Mouse (Mus musculus): ENCODE results near the gene Mon2. TPM values are rescaled to one million over a fixed set of nuclear protein-coding genes. Genes with fewer than 3 reads are reported as not detected.
A peak's percentile ranks its signal among the peaks of the same experiment; 100 is the strongest.

Mon2 gene
- polyA plus RNA-seq, 1 experiment: 85.9 TPM

GRCm38 (mm10) chr10:123101303-123101702 lies 25.0 kb upstream of the Mon2 start:
- H3K27ac ChIP-seq (ENCODE audit: insufficient read depth, low read depth, low read length): no peak overlapping the region
- H3K4me3 ChIP-seq (ENCODE audit: insufficient read depth, low read length): no peak overlapping the region
- H3K4me1 ChIP-seq (ENCODE audit: control insufficient read depth, insufficient read depth, low read length): peaks cover 8% of the 10 kb centered on the region
- TF ChIP-seq POLR2A (IDR thresholded peaks at IDR 0.05; ENCODE audit: borderline replicate concordance, low read depth, low read length) (no peak), CTCF (IDR thresholded peaks at IDR 0.05; ENCODE audit: low read depth, low read length) (no peak)

- H3K27ac ChIP-seq (ENCODE audit: insufficient read depth, low read depth, low read length): no peak overlapping the region
- no peak overlapping the region for H3K4me3 ChIP-seq (ENCODE audit: insufficient read depth, low read length)
- peaks cover 8% of the 10 kb centered on the region for H3K4me1 ChIP-seq (ENCODE audit: control insufficient read depth, insufficient read depth, low read length)
- TF ChIP-seq CTCF (IDR thresholded peaks at IDR 0.05; ENCODE audit: low read depth, low read length) (no peak), POLR2A (IDR thresholded peaks at IDR 0.05; ENCODE audit: borderline replicate concordance, low read depth, low read length) (no peak)
These were observed 24.3 kb upstream of the Mon2 start for GRCm38 (mm10) chr10:123100584-123100983.

DNA sequence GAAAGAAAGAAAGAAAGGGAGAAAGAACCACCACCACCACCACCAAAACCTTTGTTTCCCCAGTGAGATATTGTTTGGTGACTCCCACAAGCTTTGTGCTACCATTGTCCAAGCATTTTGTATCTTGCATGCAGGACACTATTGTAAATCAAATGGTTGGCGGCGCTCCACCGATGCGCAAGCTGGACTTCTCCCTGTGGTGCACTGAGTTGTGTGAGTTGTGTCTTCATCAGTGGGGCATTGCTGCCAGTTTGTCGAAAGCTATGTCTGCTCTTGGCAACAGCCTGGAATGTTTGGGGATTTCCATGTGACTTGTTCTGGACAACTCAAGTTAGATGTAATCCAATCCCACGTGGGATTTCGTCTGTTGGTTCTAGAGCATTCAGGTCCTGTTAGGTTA lies 18.2 kb upstream of the Mon2 start:
- Histone ChIP-seq H3K27ac (ENCODE audit: insufficient read depth, low read depth, low read length) (no peak overlapping the region), H3K4me1 (ENCODE audit: control insufficient read depth, insufficient read depth, low read length) (0 out of 2 replicates have a peak, but pooled peaks cover 2% of the 10 kb centered on the region), H3K4me3 (ENCODE audit: insufficient read depth, low read length) (no peak overlapping the region)
- TF ChIP-seq POLR2A (IDR thresholded peaks at IDR 0.05; ENCODE audit: borderline replicate concordance, low read depth, low read length) (no peak), CTCF (IDR thresholded peaks at IDR 0.05; ENCODE audit: low read depth, low read length) (no peak)

DNA sequence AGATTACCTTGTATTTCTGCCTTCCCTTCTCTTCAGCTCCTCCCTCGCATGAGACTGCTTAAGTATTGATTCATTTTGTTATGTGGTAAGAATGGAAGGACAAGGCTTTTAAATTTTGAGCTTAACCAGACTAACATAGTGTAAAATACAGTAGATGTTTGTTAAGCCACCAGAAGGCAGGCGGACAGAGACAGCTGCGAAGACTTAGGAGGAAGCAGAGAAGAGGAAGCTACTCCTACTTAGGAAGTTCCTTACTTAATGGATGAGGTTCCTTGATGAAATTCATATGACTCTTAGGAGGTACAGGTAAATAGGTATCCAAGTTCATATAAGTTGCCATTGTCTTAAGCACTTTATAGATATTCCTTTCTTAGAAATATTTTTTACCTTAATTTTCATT lies 16.3 kb upstream of the Mon2 start:
- Histone ChIP-seq H3K4me1 (ENCODE audit: control insufficient read depth, insufficient read depth, low read length) (0 out of 2 replicates have a peak, but pooled peaks cover 2% of the 10 kb centered on the region), H3K27ac (ENCODE audit: insufficient read depth, low read depth, low read length) (no peak overlapping the region), H3K4me3 (ENCODE audit: insufficient read depth, low read length) (no peak overlapping the region)
- no peak for TF ChIP-seq POLR2A (IDR thresholded peaks at IDR 0.05; ENCODE audit: borderline replicate concordance, low read depth, low read length)
- TF ChIP-seq CTCF (IDR thresholded peaks at IDR 0.05; ENCODE audit: low read depth, low read length): no peak

DNA sequence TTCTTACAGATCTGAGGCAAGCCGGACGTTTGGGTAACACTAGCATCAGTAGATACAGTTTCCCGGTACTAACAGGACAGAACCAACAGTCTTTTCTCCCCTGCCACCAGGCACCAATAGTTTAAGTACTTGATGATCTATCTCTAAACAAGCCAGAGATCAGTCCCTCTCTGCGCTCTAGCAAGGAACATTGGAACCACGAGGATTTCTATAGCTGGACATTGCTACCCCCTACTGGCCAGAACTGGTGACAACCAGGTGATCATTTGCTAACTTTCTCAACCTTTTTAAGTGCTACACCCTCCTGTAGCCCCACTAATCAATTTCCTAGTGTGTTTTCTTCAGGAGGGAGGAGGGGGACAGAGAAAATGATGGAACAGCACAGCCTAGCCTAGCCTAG lies 15.4 kb upstream of the Mon2 start:
- TF ChIP-seq CTCF (IDR thresholded peaks at IDR 0.05; ENCODE audit: low read depth, low read length) (no peak), POLR2A (IDR thresholded peaks at IDR 0.05; ENCODE audit: borderline replicate concordance, low read depth, low read length) (no peak)
- Histone ChIP-seq H3K4me1 (ENCODE audit: control insufficient read depth, insufficient read depth, low read length) (0 out of 2 replicates have a peak, but pooled peaks cover 2% of the 10 kb centered on the region), H3K27ac (ENCODE audit: insufficient read depth, low read depth, low read length) (no peak overlapping the region), H3K4me3 (ENCODE audit: insufficient read depth, low read length) (no peak overlapping the region)

- Histone ChIP-seq H3K4me3 (ENCODE audit: insufficient read depth, low read length) (no peak overlapping the region), H3K27ac (ENCODE audit: insufficient read depth, low read depth, low read length) (no peak overlapping the region), H3K4me1 (ENCODE audit: control insufficient read depth, insufficient read depth, low read length) (peaks cover 12% of the 10 kb centered on the region)
- no peak for TF ChIP-seq CTCF (IDR thresholded peaks at IDR 0.05; ENCODE audit: low read depth, low read length)
- no peak for TF ChIP-seq POLR2A (IDR thresholded peaks at IDR 0.05; ENCODE audit: borderline replicate concordance, low read depth, low read length)
These were observed 13.2 kb upstream of the Mon2 start for GRCm38 (mm10) chr10:123089425-123089930.

DNA sequence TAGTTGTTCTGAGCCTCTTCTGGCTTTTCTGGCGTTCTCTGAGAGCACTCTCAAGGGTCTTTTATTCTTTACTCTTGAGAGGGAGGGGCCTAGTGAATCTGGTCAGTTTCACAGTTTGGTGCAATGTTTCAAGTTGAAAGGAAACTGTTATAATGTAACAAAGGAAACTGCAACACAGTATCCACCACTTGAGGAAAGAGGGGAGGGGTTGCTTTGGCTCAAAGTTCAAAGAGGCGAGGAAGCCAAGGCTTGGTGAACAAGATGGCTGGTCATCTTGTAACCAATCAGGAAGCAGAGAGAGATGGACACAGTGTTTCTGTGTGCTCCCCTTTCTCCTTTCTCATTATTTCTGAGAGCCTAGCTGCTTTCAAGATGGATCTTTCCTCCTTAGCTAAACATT lies 10.5 kb upstream of the Mon2 start:
- H3K27ac ChIP-seq (ENCODE audit: insufficient read depth, low read depth, low read length): no peak overlapping the region
- peaks cover 13% of the 10 kb centered on the region for H3K4me1 ChIP-seq (ENCODE audit: control insufficient read depth, insufficient read depth, low read length)
- TF ChIP-seq POLR2A (IDR thresholded peaks at IDR 0.05; ENCODE audit: borderline replicate concordance, low read depth, low read length) (no peak), CTCF (IDR thresholded peaks at IDR 0.05; ENCODE audit: low read depth, low read length) (no peak)

GRCm38 (mm10) chr10:123084900-123085641 lies 8.8 kb upstream of the Mon2 start:
- Histone ChIP-seq H3K27ac (ENCODE audit: insufficient read depth, low read depth, low read length) (peak overlapping the region; percentile 85), H3K4me1 (ENCODE audit: control insufficient read depth, insufficient read depth, low read length) (peaks cover 13% of the 10 kb centered on the region), H3K4me3 (ENCODE audit: insufficient read depth, low read length) (no peak overlapping the region)
- TF ChIP-seq CTCF (IDR thresholded peaks at IDR 0.05; ENCODE audit: low read depth, low read length): no peak
- TF ChIP-seq POLR2A (IDR thresholded peaks at IDR 0.05; ENCODE audit: borderline replicate concordance, low read depth, low read length): no peak

More for the DNA sequence above, 10.5 kb upstream of the Mon2 start:
- no peak overlapping the region for H3K4me3 ChIP-seq (ENCODE audit: insufficient read depth, low read length)

DNA sequence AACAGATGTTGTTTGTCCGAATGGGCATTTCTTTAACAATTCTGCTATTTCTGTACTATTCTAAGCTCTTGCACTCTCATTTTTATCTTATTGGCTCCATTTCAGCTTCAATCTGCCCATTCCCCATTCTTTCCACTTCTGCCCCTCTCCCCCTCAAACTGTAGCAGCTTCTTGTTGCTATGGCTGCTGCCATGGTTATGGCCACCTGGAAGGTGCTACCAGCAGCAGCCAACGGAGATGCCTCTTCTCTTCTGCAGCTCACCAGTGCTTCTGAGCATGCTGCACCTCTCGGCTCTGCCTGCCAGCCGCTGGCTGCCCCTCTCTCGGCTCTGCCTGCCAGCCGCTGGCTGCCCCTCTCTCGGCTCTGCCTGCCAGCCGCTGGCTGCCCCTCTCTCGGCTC lies 8.0 kb upstream of the Mon2 start:
- H3K27ac ChIP-seq (ENCODE audit: insufficient read depth, low read depth, low read length): peak overlapping the region; percentile 85; the same call in 1 of the 2 replicates
- H3K4me3 ChIP-seq (ENCODE audit: insufficient read depth, low read length): no peak overlapping the region
- TF ChIP-seq POLR2A (IDR thresholded peaks at IDR 0.05; ENCODE audit: borderline replicate concordance, low read depth, low read length) (no peak), CTCF (IDR thresholded peaks at IDR 0.05; ENCODE audit: low read depth, low read length) (no peak)
- peaks cover 13% of the 10 kb centered on the region for H3K4me1 ChIP-seq (ENCODE audit: control insufficient read depth, insufficient read depth, low read length)

DNA sequence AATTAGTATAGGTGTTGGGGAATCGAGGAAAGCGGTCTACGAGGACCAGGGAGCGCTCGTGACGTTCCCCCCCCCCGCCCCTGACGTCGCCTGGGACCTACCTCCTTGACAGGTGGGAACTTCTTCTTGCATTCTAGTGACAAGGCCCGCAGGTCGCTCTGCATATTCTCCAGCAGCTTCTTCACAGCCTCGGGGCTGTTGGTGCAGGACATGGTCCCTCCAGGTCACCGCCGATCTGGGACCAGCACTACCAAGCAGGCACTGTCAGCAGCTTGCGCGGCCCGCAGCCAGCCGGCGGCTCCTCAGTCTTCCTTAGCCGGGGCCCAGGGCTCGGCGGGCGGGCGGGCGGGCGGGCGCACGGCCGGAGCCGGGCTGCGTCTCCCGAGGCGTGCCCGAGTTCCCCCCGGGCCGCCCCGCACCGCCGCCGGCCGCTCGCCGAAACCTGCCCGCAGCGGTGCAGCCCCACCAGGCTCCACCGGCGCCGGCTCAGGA lies 508 bp downstream of the Mon2 start:
- no peak for TF ChIP-seq CTCF (IDR thresholded peaks at IDR 0.05; ENCODE audit: low read depth, low read length)
- TF ChIP-seq POLR2A (IDR thresholded peaks at IDR 0.05; ENCODE audit: borderline replicate concordance, low read depth, low read length): no peak
- peak overlapping the region; percentile 45 for H3K27ac ChIP-seq (ENCODE audit: insufficient read depth, low read depth, low read length)
- peaks cover 22% of the 10 kb centered on the region for H3K4me1 ChIP-seq (ENCODE audit: control insufficient read depth, insufficient read depth, low read length)
- H3K4me3 ChIP-seq (ENCODE audit: insufficient read depth, low read length): peak overlapping the region; percentile 93

Data from bone marrow macrophage, adult 2 months (primary cell).